14 mouse cellular contexts compared by ENCODE assay signal in genomic region chr6:126736996-126737395, GRCm38 (mm10). TPM values are rescaled to one million over a fixed set of nuclear protein-coding genes. Genes with fewer than 3 reads are reported as not detected.
A peak's percentile ranks its signal among the peaks of the same experiment; 100 is the strongest.
DNase-seq lines count a peak whose midpoint lies in the region; ATAC-seq lines count a peak whose summit lies in the region.
"Had no signal": no experiment of that assay in that cellular context is flagged by ENCODE, and none has a peak within 500 bp of the region (broad histone marks: within the 10 kb centered on the region; RNA-seq: fewer than 3 reads in every experiment).

No protein-coding gene starts in this region.

- no peaks in the 10 kb centered on the region for H3K36me3 ChIP-seq in hindbrain, embryonic 14.5 days (replicated peaks; ENCODE audit: control insufficient read depth, insufficient read depth)
- no peaks in the 10 kb centered on the region for H3K36me3 ChIP-seq in hindbrain, embryonic 11.5 days (ENCODE audit: control insufficient read depth, insufficient read depth, low read length)
- H3K36me3 ChIP-seq in midbrain, embryonic 15.5 days (replicated peaks), result no peaks in the 10 kb centered on the region
- H3K36me3 ChIP-seq in midbrain, embryonic 14.5 days (ENCODE audit: control insufficient read depth, insufficient read depth, low read length), result no peaks in the 10 kb centered on the region
- H3K36me3 ChIP-seq: heart, embryonic 13.5 days; midbrain, embryonic 12.5 days had no signal

- H3K9ac ChIP-seq in hindbrain, embryonic 14.5 days, result no peak overlapping the region
- H3K9ac ChIP-seq in hindbrain, embryonic 11.5 days (ENCODE audit: low read depth, low read length), result no peak overlapping the region
- no peak overlapping the region for H3K9ac ChIP-seq in midbrain, embryonic 15.5 days
- no peak overlapping the region for H3K9ac ChIP-seq in midbrain, embryonic 14.5 days (replicated peaks; ENCODE audit: low read length)
- H3K9ac ChIP-seq: heart, embryonic 13.5 days; midbrain, embryonic 12.5 days had no signal

- H3K27me3 ChIP-seq in hindbrain, embryonic 14.5 days (ENCODE audit: control insufficient read depth, insufficient read depth, low read length), result peaks cover 26% of the 10 kb centered on the region
- H3K27me3 ChIP-seq in hindbrain, embryonic 11.5 days (ENCODE audit: control insufficient read depth, insufficient read depth, low read length), result peaks cover 14% of the 10 kb centered on the region
- peaks cover 11% of the 10 kb centered on the region; the same call in 1 of the 2 replicates for H3K27me3 ChIP-seq in midbrain, embryonic 15.5 days (replicated peaks)
- 0 out of 2 replicates have a peak, but pooled peaks cover 4% of the 10 kb centered on the region for H3K27me3 ChIP-seq in midbrain, embryonic 14.5 days (ENCODE audit: control insufficient read depth, insufficient read depth, low read length)

- ATAC-seq in hindbrain, embryonic 14.5 days (ENCODE audit: low FRiP score), result no peak
- no peak for ATAC-seq in hindbrain, embryonic 11.5 days (ENCODE audit: low FRiP score)
- ATAC-seq in midbrain, embryonic 15.5 days (replicated peaks), result no peak
- no peak for ATAC-seq in midbrain, embryonic 14.5 days (ENCODE audit: low FRiP score, low TSS enrichment)
- no peak for ATAC-seq in megakaryocyte progenitor cell, adult 5-6 weeks (replicated peaks; ENCODE audit: poor library complexity)
- ATAC-seq: activated CD4-positive, CD25-positive, alpha-beta regulatory T cell, adult 4 months; intestine, embryonic 16.5 days had no signal

- H3K4me2 ChIP-seq in hindbrain, embryonic 14.5 days (replicated peaks), result 0 out of 2 replicates have a peak overlapping the region, but pooled peaks have one; percentile 16
- no peak overlapping the region for H3K4me2 ChIP-seq in hindbrain, embryonic 11.5 days (replicated peaks; ENCODE audit: low read depth, low read length)
- 0 out of 2 replicates have a peak overlapping the region, but pooled peaks have one; percentile 18 for H3K4me2 ChIP-seq in midbrain, embryonic 15.5 days
- no peak overlapping the region for H3K4me2 ChIP-seq in midbrain, embryonic 14.5 days (ENCODE audit: low read length)
- H3K4me2 ChIP-seq: heart, embryonic 13.5 days; midbrain, embryonic 12.5 days had no signal

- no peaks in the 10 kb centered on the region for H3K9me3 ChIP-seq in hindbrain, embryonic 14.5 days (ENCODE audit: control insufficient read depth, low read length)
- H3K9me3 ChIP-seq in hindbrain, embryonic 11.5 days (ENCODE audit: control insufficient read depth, low read length), result no peaks in the 10 kb centered on the region
- no peaks in the 10 kb centered on the region for H3K9me3 ChIP-seq in midbrain, embryonic 15.5 days
- H3K9me3 ChIP-seq in midbrain, embryonic 14.5 days (ENCODE audit: control insufficient read depth, low read length), result no peaks in the 10 kb centered on the region
- H3K9me3 ChIP-seq: heart, embryonic 13.5 days; midbrain, embryonic 12.5 days had no signal

- H3K4me3 ChIP-seq in hindbrain, embryonic 14.5 days (replicated peaks; ENCODE audit: low read length), result no peak overlapping the region
- H3K4me3 ChIP-seq in hindbrain, embryonic 11.5 days (ENCODE audit: low read depth, low read length), result no peak overlapping the region
- no peak overlapping the region for H3K4me3 ChIP-seq in midbrain, embryonic 15.5 days
- no peak overlapping the region for H3K4me3 ChIP-seq in midbrain, embryonic 14.5 days (replicated peaks; ENCODE audit: low read depth, low read length)
- H3K4me3 ChIP-seq: gastrocnemius, adult 2 months; heart, embryonic 13.5 days; midbrain, embryonic 12.5 days had no signal

- no peak overlapping the region for H3K27ac ChIP-seq in hindbrain, embryonic 14.5 days
- no peak overlapping the region for H3K27ac ChIP-seq in hindbrain, embryonic 11.5 days (ENCODE audit: low read depth, low read length)
- no peak overlapping the region for H3K27ac ChIP-seq in midbrain, embryonic 15.5 days
- no peak overlapping the region for H3K27ac ChIP-seq in midbrain, embryonic 14.5 days (replicated peaks; ENCODE audit: low read depth, low read length)
- H3K27ac ChIP-seq: gastrocnemius, adult 2 months; heart, embryonic 13.5 days; midbrain, embryonic 12.5 days had no signal

- WGBS in hindbrain, embryonic 14.5 days, result 73% methylated on average over 4 of the region's 4 CpGs
- 77% methylated on average over 4 of the region's 4 CpGs for WGBS in hindbrain, embryonic 11.5 days
- 68% methylated on average over 4 of the region's 4 CpGs for WGBS in midbrain, embryonic 15.5 days
- 76% methylated on average over 4 of the region's 4 CpGs for WGBS in midbrain, embryonic 14.5 days

- H3K4me1 ChIP-seq in hindbrain, embryonic 14.5 days (replicated peaks; ENCODE audit: control insufficient read depth, insufficient read depth, low read length), result peaks cover 48% of the 10 kb centered on the region
- H3K4me1 ChIP-seq in hindbrain, embryonic 11.5 days (replicated peaks; ENCODE audit: control insufficient read depth, insufficient read depth, low read length), result peaks cover 2% of the 10 kb centered on the region; the same call in 1 of the 2 replicates
- H3K4me1 ChIP-seq in midbrain, embryonic 15.5 days, result peaks cover 56% of the 10 kb centered on the region
- peaks cover 21% of the 10 kb centered on the region for H3K4me1 ChIP-seq in midbrain, embryonic 14.5 days (ENCODE audit: control insufficient read depth, insufficient read depth, low read length)

- DNase-seq in cerebellum, postnatal 25 days, result peak; percentile 47 to 66
- no peak for DNase-seq in cerebellum, postnatal 4 days (ENCODE audit: low spot score in 2 of 2)
- no peak for DNase-seq in hindbrain, embryonic 14.5 days (ENCODE audit: low spot score)
- no peak for DNase-seq in hindbrain, embryonic 11.5 days (ENCODE audit: low spot score)
- DNase-seq in midbrain, embryonic 14.5 days, result no peak
- DNase-seq in kidney, postnatal 14 days, result peak; percentile 29
- DNase-seq: gastrocnemius, adult 2 months; right cerebral cortex, adult 18-20 months had no signal

RNA-seq across cellular contexts. Expression of gene Kcna6, which starts 3.5 kb away (rescaled TPM):
- polyA plus RNA-seq in hindbrain, embryonic 14.5 days (2014; fragmentation: Nextera tagmentation; extraction: Ambion mirVana), result 18.5 and 22.9 TPM in 2 replicates
- polyA plus RNA-seq in hindbrain, embryonic 11.5 days (2014; fragmentation: Nextera tagmentation; extraction: Ambion mirVana), result 5.0 and 6.2 TPM in 2 replicates
- 17.8 and 20.4 TPM in 2 replicates for polyA plus RNA-seq in midbrain, embryonic 15.5 days (2015; fragmentation: Nextera tagmentation; extraction: Ambion mirVana)
- polyA plus RNA-seq in midbrain, embryonic 14.5 days (2014; fragmentation: Nextera tagmentation; extraction: Ambion mirVana), result 13.3 and 14.3 TPM in 2 replicates
- total RNA-seq in megakaryocyte progenitor cell, adult 5-6 weeks (2015), result not detected in 2 replicates
- total RNA-seq in megakaryocyte progenitor cell, adult 5-6 weeks (2017), result not detected in 2 replicates
- polyA plus RNA-seq: activated CD4-positive, CD25-positive, alpha-beta regulatory T cell, adult 4 months had no signal

Comparison
In these comparisons a context has a peak if more than half of its experiments do, and no peak if none do; other contexts are left out.
1. DNase-seq: peak in cerebellum, postnatal 25 days (2 of 2) and kidney, postnatal 14 days (single experiment); none in cerebellum, postnatal 4 days (0 of 2), hindbrain, embryonic 14.5 days (single experiment), hindbrain, embryonic 11.5 days (single experiment) and midbrain, embryonic 14.5 days (single experiment).
2. H3K4me2 ChIP-seq: peak in hindbrain, embryonic 14.5 days (single experiment) and midbrain, embryonic 15.5 days (single experiment); none in hindbrain, embryonic 11.5 days (single experiment) and midbrain, embryonic 14.5 days (single experiment).